Mouse (Mus musculus) neural tube, embryonic 12.5 days (tissue): ENCODE measurements at regions not wholly inside any gene's neighbourhood (a gene's known extent, or its start where the extent isn't known, plus 50 kb on each side); places are given as distances from the start of the nearest gene placed in this dataset.
A peak's percentile ranks its signal among the peaks of the same experiment; 100 is the strongest.

Experiments used
- ATAC-seq: fragments of 200-750 bp; cut with Nextera tagmentation; 2 replicates; pipeline ENCODE4 v1.8.0; 2017; ENCODE audit warnings: low read depth, mild to moderate bottlenecking, moderate TSS enrichment, moderate library complexity; ENCODE audit not compliant: low FRiP score
- H3K27ac ChIP-seq: fragments of 300-500 bp; sonication (generic); 2 replicates; pipeline ENCODE4 v1.5.1; 2016
- H3K27me3 ChIP-seq: fragments of 300-500 bp; sonication (generic); replicated peaks from 2 replicates; pipeline ENCODE4 v1.6.1; 2016; ENCODE audit warnings: mild to moderate bottlenecking
- H3K36me3 ChIP-seq: fragments of 300-500 bp; sonication (generic); 2 replicates; pipeline ENCODE4 v1.6.1; 2016; ENCODE audit warnings: mild to moderate bottlenecking
- H3K4me1 ChIP-seq: fragments of 300-500 bp; sonication (generic); 2 replicates; pipeline ENCODE4 v1.6.1; 2016
- H3K4me2 ChIP-seq: fragments of 300-500 bp; sonication (generic); replicated peaks from 2 replicates; pipeline ENCODE4 v1.6.1; 2016; ENCODE audit warnings: mild to moderate bottlenecking
- H3K4me3 ChIP-seq: fragments of 300-500 bp; sonication (generic); 2 replicates; pipeline ENCODE4 v1.5.1; 2016
- H3K9ac ChIP-seq: fragments of 300-500 bp; sonication (generic); 2 replicates; pipeline ENCODE4 v1.6.1; 2016; ENCODE audit warnings: mild to moderate bottlenecking
- H3K9me3 ChIP-seq: fragments of 300-500 bp; sonication (generic); 2 replicates; pipeline ENCODE4 v1.6.1; 2016; ENCODE audit warnings: mild to moderate bottlenecking
- WGBS: fragments of 180-500 bp; shearing (Covaris S2); methylation state at CpG from one replicate; pipeline ENCODE4 v1.1.7; 2016; 5-methylcytosine and 5-hydroxymethylcytosine counted together

DNA sequence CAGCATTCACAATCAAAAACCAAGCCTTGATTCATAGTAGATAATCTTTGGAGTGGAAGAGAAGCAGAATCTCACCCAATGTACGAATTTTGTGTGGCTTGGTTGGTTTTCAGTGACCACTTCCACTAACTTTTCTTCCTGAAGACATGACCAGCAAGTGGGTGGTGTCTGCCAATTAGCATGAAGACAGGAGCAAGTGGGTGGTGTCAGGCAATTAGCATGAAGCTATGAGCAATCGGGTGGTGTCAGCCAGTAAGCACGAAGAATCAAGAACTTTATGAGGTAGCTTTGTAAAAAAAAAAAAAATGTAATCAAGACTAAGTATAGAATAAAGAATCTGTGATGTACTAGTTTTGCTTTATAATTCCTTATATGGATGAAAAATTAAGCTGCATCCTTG is 2319.2 kb upstream of the Gm7489 start:
- no peak overlapping the region for H3K27ac ChIP-seq
- H3K9ac ChIP-seq: no peak overlapping the region
- H3K9me3 ChIP-seq: no peaks in the 10 kb centered on the region
- H3K4me1 ChIP-seq: no peaks in the 10 kb centered on the region
- 77% methylated on average over 3 of the region's 3 CpGs for WGBS
- H3K4me2 ChIP-seq: no peak overlapping the region
- H3K4me3 ChIP-seq: no peak overlapping the region
- H3K36me3 ChIP-seq: no peaks in the 10 kb centered on the region
- H3K27me3 ChIP-seq: no peaks in the 10 kb centered on the region
- no peak for ATAC-seq

DNA sequence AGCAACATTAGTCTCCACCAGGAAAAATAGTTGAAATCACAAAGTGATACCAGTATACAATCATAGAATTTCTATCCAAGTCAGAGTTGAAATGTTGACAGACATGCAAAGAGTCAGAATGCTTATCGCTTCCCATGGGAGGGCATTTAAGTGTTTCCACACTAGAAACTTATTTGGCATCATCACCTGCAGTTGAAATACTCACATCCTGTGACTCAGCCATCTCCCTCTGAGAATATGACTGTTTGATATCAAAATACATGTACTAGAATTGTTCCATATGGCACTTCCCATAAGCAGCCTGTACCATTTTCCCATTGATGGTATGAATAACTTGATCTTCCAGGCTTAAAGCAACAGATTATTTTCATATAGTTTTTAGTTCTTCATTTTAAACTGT is 2314.1 kb upstream of the Gm7489 start:
- no peak overlapping the region for H3K4me3 ChIP-seq
- no peaks in the 10 kb centered on the region for H3K27me3 ChIP-seq
- H3K9me3 ChIP-seq: no peaks in the 10 kb centered on the region
- no peak for ATAC-seq
- 98% methylated on average over 1 of the region's 1 CpGs for WGBS
- H3K4me1 ChIP-seq: no peaks in the 10 kb centered on the region
- H3K27ac ChIP-seq: no peak overlapping the region
- H3K9ac ChIP-seq: no peak overlapping the region
- H3K36me3 ChIP-seq: no peaks in the 10 kb centered on the region
- no peak overlapping the region for H3K4me2 ChIP-seq

DNA sequence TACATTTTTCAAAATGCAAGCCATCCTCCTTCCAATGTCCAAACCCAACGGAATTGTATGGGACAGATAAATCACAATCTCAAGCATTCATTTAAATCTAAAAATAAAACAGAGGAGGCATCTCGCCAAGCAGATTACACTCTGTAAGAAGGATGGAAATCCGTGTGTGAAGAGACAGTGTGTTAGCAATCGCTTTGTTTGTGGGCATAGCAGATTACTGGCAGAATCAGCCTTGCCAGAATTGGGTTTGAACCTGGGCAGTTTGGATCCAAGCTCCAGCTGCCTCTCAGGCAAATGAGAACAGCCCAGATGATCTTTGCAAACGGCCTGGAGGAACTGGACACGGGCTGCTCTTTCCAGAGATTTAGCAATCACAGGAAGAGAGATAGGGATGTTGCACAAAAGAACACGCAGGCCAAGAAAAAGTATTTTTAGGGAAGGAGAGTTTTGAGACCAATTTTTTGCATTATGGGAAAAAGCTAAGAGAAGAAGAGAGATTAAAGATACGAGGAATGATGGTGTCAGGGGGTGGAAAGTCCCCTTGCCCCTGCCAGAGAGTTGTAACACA is 2310.1 kb upstream of the Gm7489 start:
- Histone ChIP-seq H3K9ac (no peak overlapping the region), H3K36me3 (no peaks in the 10 kb centered on the region), H3K4me1 (no peaks in the 10 kb centered on the region), H3K9me3 (no peaks in the 10 kb centered on the region), H3K4me2 (no peak overlapping the region), H3K4me3 (no peak overlapping the region), H3K27ac (no peak overlapping the region), H3K27me3 (no peaks in the 10 kb centered on the region)
- WGBS: 85% methylated on average over 8 of the region's 8 CpGs
- ATAC-seq: no peak

DNA sequence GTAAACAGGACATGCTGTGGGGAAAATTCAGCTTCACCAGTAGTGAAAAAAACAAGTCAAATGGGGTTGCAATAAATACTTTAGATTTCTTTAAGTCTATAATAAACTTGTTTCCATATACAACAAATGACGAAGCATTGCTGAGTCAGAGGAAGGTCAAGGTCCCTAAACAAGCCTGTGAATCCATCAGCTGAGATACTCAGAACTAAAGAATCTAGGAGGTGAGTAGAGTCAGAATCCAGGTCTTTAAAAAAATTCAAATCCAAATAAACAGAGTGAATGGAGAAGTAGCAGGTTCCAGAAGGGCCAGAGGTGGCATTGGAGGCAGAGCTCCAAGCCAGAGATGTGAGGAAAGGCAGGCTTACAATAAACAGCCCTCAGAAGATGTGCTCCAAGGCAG is 2301.1 kb upstream of the Gm7489 start:
- Histone ChIP-seq H3K36me3 (no peaks in the 10 kb centered on the region), H3K27ac (no peak overlapping the region), H3K4me2 (no peak overlapping the region), H3K27me3 (no peaks in the 10 kb centered on the region), H3K4me3 (no peak overlapping the region), H3K9me3 (no peaks in the 10 kb centered on the region), H3K4me1 (no peaks in the 10 kb centered on the region), H3K9ac (no peak overlapping the region)
- ATAC-seq: no peak
- WGBS: 47% methylated on average over 1 of the region's 1 CpGs

DNA sequence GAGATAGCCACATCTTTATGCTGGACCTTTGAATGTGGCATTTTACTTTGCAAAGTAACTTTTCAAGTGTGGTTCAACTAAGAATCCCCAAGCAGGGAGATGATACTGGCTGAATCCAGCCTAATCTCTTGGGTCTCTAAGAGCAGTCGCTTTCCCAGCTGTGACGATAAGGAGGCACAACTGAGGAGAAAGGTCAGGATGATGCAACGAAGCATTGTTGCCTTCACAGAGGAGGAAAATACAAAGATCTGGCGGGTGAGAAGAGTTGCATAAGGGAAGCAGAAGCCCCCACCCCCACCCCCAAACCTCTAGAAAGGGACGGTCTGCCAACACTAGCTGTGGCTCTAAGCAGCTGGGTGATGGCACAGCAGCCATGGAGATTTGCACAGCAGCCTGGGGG is 2298.6 kb upstream of the Gm7489 start:
- Histone ChIP-seq H3K36me3 (no peaks in the 10 kb centered on the region), H3K4me2 (no peak overlapping the region), H3K9ac (no peak overlapping the region), H3K27me3 (no peaks in the 10 kb centered on the region), H3K4me1 (no peaks in the 10 kb centered on the region), H3K27ac (no peak overlapping the region), H3K4me3 (no peak overlapping the region), H3K9me3 (no peaks in the 10 kb centered on the region)
- no peak for ATAC-seq
- 87% methylated on average over 5 of the region's 5 CpGs for WGBS

DNA sequence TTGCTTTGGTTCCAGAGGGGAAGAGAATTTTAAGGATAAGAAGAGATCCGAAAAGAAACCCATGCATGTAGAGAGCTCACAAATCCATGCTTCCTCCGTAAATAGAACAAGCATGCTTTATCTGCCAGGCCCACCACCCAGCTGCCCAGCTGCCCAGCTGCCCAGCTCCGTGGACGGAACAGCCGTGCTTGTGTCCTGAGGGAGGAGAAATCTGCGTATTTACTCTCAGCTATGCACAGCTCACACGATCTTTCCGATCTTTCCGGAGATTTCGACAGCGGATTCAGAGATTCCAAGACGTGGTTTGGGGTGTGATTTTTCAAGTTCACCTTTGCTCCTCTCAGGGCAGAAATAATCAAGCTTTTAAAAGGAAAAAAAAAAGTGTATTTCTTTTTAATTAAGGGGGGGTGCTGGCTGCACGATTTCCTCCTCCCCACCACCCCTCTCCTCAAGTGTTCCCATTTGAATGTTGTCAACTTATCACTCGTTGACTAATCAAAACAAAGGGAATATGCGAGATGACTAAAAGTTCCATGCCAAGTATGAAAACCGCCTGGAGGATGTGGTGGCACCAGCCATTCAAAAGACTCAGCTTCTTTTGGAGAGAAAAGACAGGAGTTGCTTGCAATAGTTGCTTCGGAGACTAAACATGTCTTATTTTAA is 2293.2 kb upstream of the Gm7489 start:
- no peak overlapping the region for H3K4me3 ChIP-seq
- no peak overlapping the region for H3K4me2 ChIP-seq
- no peak for ATAC-seq
- H3K27ac ChIP-seq: no peak overlapping the region
- no peak overlapping the region for H3K9ac ChIP-seq
- H3K27me3 ChIP-seq: no peaks in the 10 kb centered on the region
- WGBS: 69% methylated on average over 17 of the region's 17 CpGs
- H3K9me3 ChIP-seq: no peaks in the 10 kb centered on the region
- H3K36me3 ChIP-seq: no peaks in the 10 kb centered on the region
- H3K4me1 ChIP-seq: no peaks in the 10 kb centered on the region

DNA sequence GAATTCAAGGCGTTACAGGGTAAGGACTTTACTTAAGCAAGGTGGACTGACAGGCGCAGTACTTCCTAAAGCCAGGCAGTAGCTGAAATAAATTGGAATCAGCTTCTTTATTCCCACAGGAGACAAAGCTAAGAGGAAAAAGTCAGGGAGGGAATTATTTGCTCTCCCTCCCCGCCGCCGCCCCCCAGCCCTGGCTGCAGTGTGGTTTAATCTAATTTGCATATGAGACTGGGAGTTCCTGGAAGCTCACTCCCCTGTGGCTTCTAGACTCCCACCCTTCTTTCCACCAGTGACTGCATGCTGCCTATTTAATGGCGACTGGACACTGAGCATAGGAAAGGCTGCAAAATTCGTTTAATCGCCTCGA is 2292.7 kb upstream of the Gm7489 start:
- peak; percentile 44; the same call in 1 of the 2 replicates for ATAC-seq
- Histone ChIP-seq H3K36me3 (no peaks in the 10 kb centered on the region), H3K4me2 (no peak overlapping the region), H3K4me3 (no peak overlapping the region), H3K27me3 (no peaks in the 10 kb centered on the region), H3K9me3 (no peaks in the 10 kb centered on the region), H3K27ac (no peak overlapping the region), H3K9ac (no peak overlapping the region), H3K4me1 (no peaks in the 10 kb centered on the region)
- 57% methylated on average over 9 of the region's 9 CpGs for WGBS

DNA sequence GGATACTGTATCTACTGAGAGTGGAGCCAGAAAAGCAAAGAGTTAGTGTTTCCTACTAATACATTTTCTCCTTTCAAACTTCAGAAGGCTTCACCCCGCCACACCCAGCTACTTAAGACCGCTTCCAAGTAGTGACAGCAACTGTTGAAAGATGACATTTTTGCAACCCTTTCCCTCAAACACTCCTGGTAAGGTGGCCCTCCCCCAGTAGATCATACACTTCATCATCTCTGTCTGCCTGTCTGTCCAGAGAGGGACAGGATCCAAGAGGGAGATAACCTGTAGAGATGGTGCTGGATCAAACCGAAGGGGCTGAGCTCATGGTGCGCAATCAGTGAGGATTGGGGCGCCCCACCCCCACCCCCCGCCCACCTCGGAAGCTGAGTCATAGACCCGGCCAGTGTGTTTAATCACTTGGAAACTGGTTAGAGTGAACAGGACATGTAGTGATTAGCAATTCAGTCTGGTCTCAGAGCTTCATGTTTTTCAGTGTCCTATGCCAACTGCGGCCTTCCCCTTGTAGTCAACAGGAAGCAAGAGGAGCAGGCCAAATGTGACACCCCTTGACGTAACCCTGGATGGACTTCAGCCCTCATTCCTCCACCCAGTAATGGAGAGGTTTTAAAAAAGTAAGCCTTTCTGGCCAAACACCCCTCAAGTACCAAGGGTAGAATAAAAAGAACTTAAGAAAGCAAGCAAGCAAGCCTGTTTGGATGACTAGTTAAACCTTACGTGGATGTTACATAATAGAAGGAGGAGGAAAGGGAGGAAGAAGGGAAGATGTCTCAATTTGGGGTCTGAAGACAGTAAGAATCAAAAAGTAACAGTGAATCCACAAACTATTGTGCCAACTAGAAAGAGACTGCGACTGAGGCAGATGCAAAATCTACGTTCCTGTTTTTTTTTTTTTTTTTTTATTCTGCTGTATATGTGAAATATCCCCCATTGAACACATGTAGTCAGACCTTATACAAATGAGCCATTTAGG is 2291.9 kb upstream of the Gm7489 start:
- no peaks in the 10 kb centered on the region for H3K27me3 ChIP-seq
- no peak overlapping the region for H3K27ac ChIP-seq
- no peak overlapping the region for H3K4me2 ChIP-seq
- H3K4me1 ChIP-seq: no peaks in the 10 kb centered on the region
- 86% methylated on average over 13 of the region's 13 CpGs for WGBS
- ATAC-seq: no peak
- no peaks in the 10 kb centered on the region for H3K36me3 ChIP-seq
- H3K9me3 ChIP-seq: no peaks in the 10 kb centered on the region
- H3K9ac ChIP-seq: no peak overlapping the region
- no peak overlapping the region for H3K4me3 ChIP-seq

DNA sequence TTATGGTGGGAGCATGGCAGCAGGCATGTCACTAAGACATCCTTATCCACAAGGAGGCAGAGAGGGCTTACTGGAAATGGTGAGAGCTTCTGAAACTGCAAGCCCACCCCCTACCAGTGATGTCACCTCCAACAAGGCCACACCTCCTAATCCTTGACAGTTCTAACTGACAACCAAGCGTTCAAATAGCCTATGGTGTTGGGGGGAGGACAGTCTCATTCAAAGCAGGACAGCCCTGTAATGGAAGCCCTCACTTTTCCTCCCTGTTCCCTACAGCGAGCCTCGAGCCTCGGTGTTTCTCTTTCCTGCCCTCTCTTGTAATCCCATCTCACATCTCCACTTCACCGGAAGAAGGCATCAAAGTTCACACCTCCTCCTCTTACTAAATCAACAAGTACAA is 2290.6 kb upstream of the Gm7489 start:
- H3K9me3 ChIP-seq: no peaks in the 10 kb centered on the region
- H3K36me3 ChIP-seq: no peaks in the 10 kb centered on the region
- H3K27me3 ChIP-seq: no peaks in the 10 kb centered on the region
- ATAC-seq: no peak
- H3K9ac ChIP-seq: no peak overlapping the region
- H3K4me1 ChIP-seq: no peaks in the 10 kb centered on the region
- H3K27ac ChIP-seq: no peak overlapping the region
- no peak overlapping the region for H3K4me3 ChIP-seq
- WGBS: 60% methylated on average over 5 of the region's 5 CpGs
- H3K4me2 ChIP-seq: no peak overlapping the region

DNA sequence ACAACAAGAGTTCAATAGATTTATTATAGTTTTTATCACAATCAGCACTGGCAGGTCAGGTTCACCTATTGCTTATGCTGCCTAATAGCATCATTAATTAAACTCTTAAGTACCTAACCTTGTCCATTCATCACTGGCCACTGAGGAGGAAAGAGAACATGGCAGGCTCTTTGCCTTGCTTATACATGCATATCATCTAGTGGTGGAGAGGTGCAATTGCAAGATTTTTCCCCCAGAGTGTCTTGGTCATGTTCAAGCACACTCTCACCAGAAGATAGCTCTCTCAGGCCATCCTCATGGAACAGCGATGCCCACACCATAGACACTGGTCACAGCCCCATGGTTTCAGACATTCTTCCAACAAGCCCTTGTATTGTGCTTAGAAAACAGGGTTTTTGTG is 2289.1 kb upstream of the Gm7489 start:
- WGBS: 83% methylated on average over 1 of the region's 1 CpGs
- Histone ChIP-seq H3K4me3 (no peak overlapping the region), H3K4me1 (no peaks in the 10 kb centered on the region), H3K9me3 (no peaks in the 10 kb centered on the region), H3K36me3 (no peaks in the 10 kb centered on the region), H3K27ac (no peak overlapping the region), H3K27me3 (no peaks in the 10 kb centered on the region), H3K4me2 (no peak overlapping the region), H3K9ac (no peak overlapping the region)
- no peak for ATAC-seq

DNA sequence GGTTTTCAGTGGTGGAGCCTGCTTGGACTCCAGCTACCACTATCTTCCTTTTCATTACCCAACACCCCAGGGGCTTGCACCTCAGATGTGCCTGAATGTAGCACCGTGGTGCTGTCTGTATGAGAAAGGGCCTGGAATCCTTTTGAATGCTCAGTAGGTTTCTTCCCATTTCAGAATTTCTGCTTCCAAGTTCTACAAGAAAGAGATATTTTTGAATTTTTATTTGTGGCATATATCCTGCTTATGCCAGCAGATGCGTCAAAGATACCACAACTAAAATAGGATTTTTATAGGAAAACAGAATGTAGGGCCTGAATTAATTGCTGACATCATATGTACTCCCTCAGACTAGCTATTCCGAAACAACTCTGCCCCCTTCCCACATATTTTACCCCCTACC is 2286.9 kb upstream of the Gm7489 start:
- WGBS: 87% methylated on average over 3 of the region's 3 CpGs
- no peaks in the 10 kb centered on the region for H3K4me1 ChIP-seq
- no peaks in the 10 kb centered on the region for H3K9me3 ChIP-seq
- no peak overlapping the region for H3K4me3 ChIP-seq
- H3K27me3 ChIP-seq: no peaks in the 10 kb centered on the region
- H3K4me2 ChIP-seq: no peak overlapping the region
- ATAC-seq: no peak
- no peak overlapping the region for H3K27ac ChIP-seq
- no peak overlapping the region for H3K9ac ChIP-seq
- H3K36me3 ChIP-seq: no peaks in the 10 kb centered on the region

DNA sequence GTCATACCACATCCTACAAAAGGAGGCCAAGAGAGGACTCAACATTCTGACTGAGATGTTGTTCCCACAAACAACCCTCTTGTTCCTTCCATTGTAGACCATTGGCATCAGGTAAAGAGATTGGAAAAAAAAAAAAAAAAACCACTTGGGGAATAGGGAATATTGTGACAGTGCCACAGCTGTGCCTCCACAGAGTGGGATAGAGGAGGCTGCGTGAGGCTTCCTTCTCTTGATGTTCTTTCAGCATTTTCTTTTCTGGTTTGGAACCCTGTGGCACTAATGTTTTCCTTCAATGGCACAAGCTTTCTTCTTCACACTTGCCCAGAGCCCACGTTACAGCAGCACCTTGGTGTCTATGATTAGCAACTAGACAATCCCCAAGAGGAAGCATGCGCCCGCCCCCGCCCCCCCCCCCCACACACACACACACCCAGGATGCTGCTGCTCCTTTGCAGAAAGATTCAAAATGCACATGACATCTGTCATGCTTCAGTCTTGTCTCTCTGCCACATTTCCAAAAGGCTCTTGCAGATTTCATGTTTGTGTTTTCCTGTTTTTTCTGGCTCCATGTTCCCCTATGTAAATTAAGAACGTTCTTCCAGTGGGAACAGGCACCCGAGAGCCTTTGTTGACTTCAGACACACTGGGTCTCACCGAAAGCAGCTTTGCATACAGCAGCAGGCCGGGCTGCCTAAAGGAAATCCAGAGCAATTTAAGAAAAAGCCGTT is 2283.4 kb upstream of the Gm7489 start:
- Histone ChIP-seq H3K9me3 (no peaks in the 10 kb centered on the region), H3K9ac (no peak overlapping the region), H3K36me3 (no peaks in the 10 kb centered on the region), H3K4me3 (no peak overlapping the region), H3K27me3 (no peaks in the 10 kb centered on the region), H3K4me2 (no peak overlapping the region), H3K4me1 (no peaks in the 10 kb centered on the region), H3K27ac (no peak overlapping the region)
- ATAC-seq: no peak
- WGBS: 53% methylated on average over 10 of the region's 10 CpGs
